Mouse (Mus musculus) liver, postnatal 0 days (tissue): ENCODE results near the gene Gatad2b.

Experiments
- CTCF ChIP-seq: sonication (generic); IDR thresholded peaks from 2 replicates; pipeline ENCODE4 v1.5.1; 2016; ENCODE audit warnings: antibody characterized with exemption, low read depth
- EP300 ChIP-seq: IDR thresholded peaks from 2 replicates; pipeline ENCODE4 v1.6.1; 2016; ENCODE audit warnings: antibody characterized with exemption, low read depth, mild to moderate bottlenecking

GRCm38 (mm10) chr3:90256731-90257530, 36.0 kb upstream of the Gatad2b start:
- TF ChIP-seq CTCF (no peak), EP300 (no peak)
